Mouse (Mus musculus): ENCODE data around the gene Glo1.

GRCm38 (mm10) chr17:30594846-30595245, 31.8 kb downstream of the Glo1 start:
- no peak for TF ChIP-seq CTCF (IDR thresholded peaks at IDR 0.05; ENCODE audit: low read depth)
- TF ChIP-seq EP300 (optimal IDR thresholded peaks at IDR 0.05), result no peak
